Mouse (Mus musculus): ENCODE data around the gene Mc1r. TPM values are rescaled to one million over a fixed set of nuclear protein-coding genes. Genes with fewer than 3 reads are reported as not detected.
A peak's percentile ranks its signal among the peaks of the same experiment; 100 is the strongest.

The Mc1r gene
- polyA plus RNA-seq, 1 experiment from 2014 or later = not detected

GRCm38 (mm10) chr8:123415967-123416943 is 9.3 kb downstream of the Mc1r start:
- H3K4me1 ChIP-seq (replicated peaks; ENCODE audit: control insufficient read depth, insufficient read depth, low read length) = no peaks in the 10 kb centered on the region
- H3K27me3 ChIP-seq (replicated peaks; ENCODE audit: control insufficient read depth, insufficient read depth, low read length) = peaks cover 19% of the 10 kb centered on the region
- H3K4me3 ChIP-seq (ENCODE audit: low read depth, low read length) = no peak overlapping the region
- ATAC-seq = no peak
- H3K4me2 ChIP-seq (replicated peaks; ENCODE audit: low read depth) = no peak overlapping the region
- H3K36me3 ChIP-seq (ENCODE audit: control insufficient read depth, insufficient read depth) = no peaks in the 10 kb centered on the region
- H3K9me3 ChIP-seq (ENCODE audit: control insufficient read depth) = no peaks in the 10 kb centered on the region
- no peak overlapping the region for H3K27ac ChIP-seq (ENCODE audit: low read depth, low read length)
- peak; percentile 64 for TF ChIP-seq CTCF (IDR thresholded peaks at IDR 0.05; ENCODE audit: low read depth)
- no peak overlapping the region for H3K9ac ChIP-seq (ENCODE audit: low read depth, low read length)
- WGBS = 80% methylated on average over 8 of the region's 8 CpGs

- Histone ChIP-seq H3K4me2 (replicated peaks; ENCODE audit: low read depth) (no peak overlapping the region), H3K27ac (ENCODE audit: low read depth, low read length) (no peak overlapping the region), H3K4me3 (ENCODE audit: low read depth, low read length) (no peak overlapping the region), H3K9ac (ENCODE audit: low read depth, low read length) (no peak overlapping the region), H3K4me1 (replicated peaks; ENCODE audit: control insufficient read depth, insufficient read depth, low read length) (no peaks in the 10 kb centered on the region), H3K9me3 (ENCODE audit: control insufficient read depth) (no peaks in the 10 kb centered on the region), H3K27me3 (replicated peaks; ENCODE audit: control insufficient read depth, insufficient read depth, low read length) (peaks cover 11% of the 10 kb centered on the region), H3K36me3 (ENCODE audit: control insufficient read depth, insufficient read depth) (no peaks in the 10 kb centered on the region)
- WGBS = 62% methylated on average over 8 of the region's 8 CpGs
- TF ChIP-seq CTCF (IDR thresholded peaks at IDR 0.05; ENCODE audit: low read depth) = no peak
- ATAC-seq = 0 out of 2 replicates have a peak, but pooled peaks have one; percentile 11
Observed at GRCm38 (mm10) chr8:123416944-123417555, 10.1 kb downstream of the Mc1r start.

GRCm38 (mm10) chr8:123419711-123420110 is 12.8 kb downstream of the Mc1r start:
- no peak for ATAC-seq
- H3K9me3 ChIP-seq (ENCODE audit: control insufficient read depth) = no peaks in the 10 kb centered on the region
- WGBS = 89% methylated on average over 4 of the region's 4 CpGs
- no peak overlapping the region for H3K4me3 ChIP-seq (ENCODE audit: low read depth, low read length)
- no peaks in the 10 kb centered on the region for H3K4me1 ChIP-seq (replicated peaks; ENCODE audit: control insufficient read depth, insufficient read depth, low read length)
- H3K4me2 ChIP-seq (replicated peaks; ENCODE audit: low read depth) = no peak overlapping the region
- no peak overlapping the region for H3K9ac ChIP-seq (ENCODE audit: low read depth, low read length)
- no peak for TF ChIP-seq CTCF (IDR thresholded peaks at IDR 0.05; ENCODE audit: low read depth)
- no peak overlapping the region for H3K27ac ChIP-seq (ENCODE audit: low read depth, low read length)
- no peaks in the 10 kb centered on the region for H3K27me3 ChIP-seq (replicated peaks; ENCODE audit: control insufficient read depth, insufficient read depth, low read length)
- H3K36me3 ChIP-seq (ENCODE audit: control insufficient read depth, insufficient read depth) = no peaks in the 10 kb centered on the region

DNA sequence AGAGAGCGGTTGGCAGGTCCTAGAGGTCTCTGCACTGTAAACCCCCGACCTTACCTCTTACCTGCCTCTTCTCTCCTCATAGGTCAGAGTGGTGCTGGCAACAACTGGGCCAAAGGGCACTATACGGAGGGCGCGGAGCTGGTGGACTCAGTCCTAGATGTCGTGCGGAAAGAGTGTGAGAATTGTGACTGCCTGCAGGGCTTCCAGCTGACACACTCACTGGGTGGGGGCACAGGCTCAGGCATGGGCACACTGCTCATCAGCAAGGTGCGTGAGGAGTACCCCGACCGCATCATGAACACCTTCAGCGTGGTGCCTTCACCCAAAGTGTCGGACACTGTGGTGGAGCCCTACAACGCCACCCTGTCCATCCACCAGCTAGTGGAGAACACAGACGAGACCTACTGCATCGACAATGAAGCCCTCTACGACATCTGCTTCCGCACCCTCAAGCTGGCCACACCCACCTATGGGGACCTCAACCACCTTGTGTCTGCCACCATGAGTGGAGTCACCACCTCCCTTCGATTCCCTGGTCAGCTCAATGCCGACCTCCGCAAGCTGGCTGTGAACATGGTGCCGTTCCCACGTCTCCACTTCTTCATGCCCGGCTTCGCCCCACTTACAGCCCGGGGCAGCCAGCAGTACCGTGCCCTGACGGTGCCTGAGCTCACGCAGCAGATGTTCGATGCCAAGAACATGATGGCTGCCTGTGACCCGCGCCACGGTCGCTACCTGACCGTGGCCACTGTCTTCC is 13.8 kb downstream of the Mc1r start:
- no peak for ATAC-seq
- TF ChIP-seq CTCF (IDR thresholded peaks at IDR 0.05; ENCODE audit: low read depth) = no peak
- Histone ChIP-seq H3K9ac (ENCODE audit: low read depth, low read length) (no peak overlapping the region), H3K36me3 (ENCODE audit: control insufficient read depth, insufficient read depth) (no peaks in the 10 kb centered on the region), H3K4me1 (replicated peaks; ENCODE audit: control insufficient read depth, insufficient read depth, low read length) (no peaks in the 10 kb centered on the region), H3K27me3 (replicated peaks; ENCODE audit: control insufficient read depth, insufficient read depth, low read length) (no peaks in the 10 kb centered on the region), H3K9me3 (ENCODE audit: control insufficient read depth) (no peaks in the 10 kb centered on the region), H3K27ac (ENCODE audit: low read depth, low read length) (no peak overlapping the region), H3K4me2 (replicated peaks; ENCODE audit: low read depth) (no peak overlapping the region), H3K4me3 (ENCODE audit: low read depth, low read length) (no peak overlapping the region)
- 93% methylated on average over 34 of the region's 34 CpGs for WGBS

- no peak overlapping the region for H3K4me2 ChIP-seq (replicated peaks; ENCODE audit: low read depth)
- 83% methylated on average over 19 of the region's 19 CpGs for WGBS
Observed at GRCm38 (mm10) chr8:123421325-123421724, 14.4 kb downstream of the Mc1r start.

More at GRCm38 (mm10) chr8:123421325-123421724, 14.4 kb downstream of the Mc1r start:
- TF ChIP-seq CTCF (IDR thresholded peaks at IDR 0.05; ENCODE audit: low read depth) = no peak
- Histone ChIP-seq H3K9me3 (ENCODE audit: control insufficient read depth) (no peaks in the 10 kb centered on the region), H3K4me3 (ENCODE audit: low read depth, low read length) (no peak overlapping the region), H3K27me3 (replicated peaks; ENCODE audit: control insufficient read depth, insufficient read depth, low read length) (no peaks in the 10 kb centered on the region), H3K36me3 (ENCODE audit: control insufficient read depth, insufficient read depth) (no peaks in the 10 kb centered on the region), H3K4me1 (replicated peaks; ENCODE audit: control insufficient read depth, insufficient read depth, low read length) (no peaks in the 10 kb centered on the region), H3K27ac (ENCODE audit: low read depth, low read length) (no peak overlapping the region), H3K9ac (ENCODE audit: low read depth, low read length) (no peak overlapping the region)
- no peak for ATAC-seq

All from intestine, postnatal 0 days (tissue).